Mouse (Mus musculus) activated CD4-positive, CD25-positive, alpha-beta regulatory T cell, adult 4 months (primary cell): ENCODE measurements around the gene Pan3. TPM values are rescaled to one million over a fixed set of nuclear protein-coding genes. Genes with fewer than 3 reads are reported as not detected.

ENCODE experiments used
- ATAC-seq: one replicate; pipeline ENCODE4 v1.8.0; 2017
- polyA plus RNA-seq, 2 experiments: library from polyadenylated mRNA; unstranded; fragments of 100-300 nt; shearing (Covaris generic); gene quantifications; one replicate each; pipeline ENCODE4 v1.2.1; 2017

Gene Pan3
- polyA plus RNA-seq, 2 experiments from 2014 or later = 135 to 188 TPM

DNA sequence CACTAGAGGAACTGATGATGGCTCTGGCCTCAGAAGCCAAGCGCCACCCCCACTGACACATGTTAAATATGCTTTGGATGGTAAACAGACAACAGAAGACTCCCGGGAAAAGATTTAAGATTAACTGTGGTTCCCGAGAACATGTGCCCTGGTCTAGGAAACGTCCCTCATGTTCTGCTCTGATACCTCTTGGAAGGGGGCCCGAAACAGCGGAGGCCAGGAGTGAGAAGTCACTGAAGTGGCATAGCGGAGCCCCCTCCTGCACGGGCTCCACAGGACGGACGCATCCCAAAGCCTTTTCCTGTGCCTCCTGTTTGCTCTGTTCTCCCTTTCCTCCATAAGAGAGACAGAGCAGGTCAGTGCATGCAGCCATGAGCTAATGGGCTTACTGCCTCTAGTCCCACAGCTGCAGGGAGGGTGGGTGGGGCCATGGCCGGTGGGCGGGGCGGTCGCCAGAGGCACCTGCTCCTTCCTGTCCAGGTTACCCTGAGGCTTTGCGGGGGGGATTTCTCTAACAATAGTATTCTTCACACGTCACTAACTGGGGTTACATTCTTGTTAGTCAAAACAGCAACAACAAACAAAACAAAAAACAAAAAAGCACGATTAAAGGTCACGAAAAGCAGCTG lies 133.7 kb downstream of the Pan3 start:
- peak; percentile 60 for ATAC-seq

DNA sequence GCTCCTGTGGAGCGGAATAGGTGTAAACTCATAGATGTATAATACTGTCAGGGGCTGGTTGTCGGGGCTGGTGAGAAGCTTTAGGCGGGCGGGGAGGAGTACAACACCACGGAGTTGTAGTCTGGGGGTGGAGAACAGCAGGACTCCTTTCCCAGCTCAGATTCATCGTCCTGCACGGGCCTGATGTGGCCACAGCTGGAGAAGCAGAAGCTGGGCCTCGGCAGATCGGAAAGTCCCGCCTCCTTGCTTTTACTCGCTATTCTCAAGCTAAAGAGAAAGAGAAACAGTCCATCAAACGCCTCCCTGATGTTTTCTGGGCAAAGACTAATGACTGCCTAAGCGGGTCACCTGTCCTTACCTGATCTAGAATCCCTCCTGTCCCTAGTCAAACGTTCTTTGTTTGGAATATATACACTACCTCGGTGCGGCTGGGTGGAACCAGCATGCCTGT lies 134.2 kb downstream of the Pan3 start:
- peak; percentile 86 for ATAC-seq

DNA sequence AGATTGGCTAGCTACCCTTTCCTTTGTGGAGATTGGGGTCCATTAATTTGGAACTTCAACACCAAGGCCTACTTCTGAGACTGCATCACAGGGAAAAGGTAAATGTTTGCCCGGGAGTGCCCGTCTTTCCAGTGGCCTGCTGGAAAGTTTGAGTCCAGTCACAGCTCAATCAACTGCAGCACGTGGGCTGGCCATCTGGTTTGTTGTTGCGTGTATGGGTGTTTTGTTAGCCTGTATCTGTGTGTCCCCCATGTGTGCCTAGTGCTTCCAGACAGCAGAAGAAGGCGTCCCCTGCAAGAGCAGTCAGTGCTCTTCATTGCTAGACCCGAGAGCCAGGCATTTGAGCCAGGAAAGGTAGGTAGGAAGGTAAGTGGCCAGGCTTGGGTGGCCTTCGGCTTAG lies 135.5 kb downstream of the Pan3 start:
- no peak for ATAC-seq

DNA sequence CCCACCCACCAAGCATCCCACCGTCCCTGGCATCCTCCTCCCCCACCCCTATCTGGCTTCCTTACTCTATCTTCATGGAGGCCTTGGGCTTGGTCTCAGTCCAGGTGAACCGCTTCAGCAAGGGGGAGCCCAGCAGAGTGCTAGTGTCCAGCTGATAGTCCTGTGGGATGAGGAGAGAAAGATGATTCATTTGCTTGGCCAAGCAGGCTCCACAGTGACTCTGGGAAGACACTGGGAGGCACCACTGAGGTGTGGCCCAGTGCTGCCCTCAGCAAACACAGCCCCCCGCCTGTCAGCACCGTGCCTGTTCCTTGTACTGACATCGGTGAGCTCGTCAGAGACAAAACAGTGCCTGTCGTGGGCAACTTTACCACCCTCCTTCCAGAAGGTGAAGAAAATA lies 136.4 kb downstream of the Pan3 start:
- ATAC-seq = no peak

DNA sequence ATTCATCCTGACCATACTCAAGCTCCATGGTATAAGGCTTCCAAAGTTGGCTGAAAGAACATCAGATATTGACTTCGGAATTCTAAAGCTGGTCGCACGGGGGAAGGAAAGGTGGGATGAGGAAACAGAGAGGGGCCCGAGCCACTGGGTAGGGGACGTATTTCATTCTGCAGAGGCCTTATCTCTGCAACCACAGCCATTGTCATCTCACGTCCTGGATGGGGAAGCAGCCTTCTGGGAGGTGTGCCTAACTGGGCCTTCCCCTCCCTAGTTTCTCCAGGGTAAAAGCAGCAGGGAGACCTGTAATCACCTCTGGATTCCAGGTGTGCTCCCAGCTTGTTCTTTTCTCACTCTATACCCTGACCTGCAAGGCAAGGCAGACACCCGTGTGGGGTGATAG lies 142.7 kb downstream of the Pan3 start:
- ATAC-seq = no peak

DNA sequence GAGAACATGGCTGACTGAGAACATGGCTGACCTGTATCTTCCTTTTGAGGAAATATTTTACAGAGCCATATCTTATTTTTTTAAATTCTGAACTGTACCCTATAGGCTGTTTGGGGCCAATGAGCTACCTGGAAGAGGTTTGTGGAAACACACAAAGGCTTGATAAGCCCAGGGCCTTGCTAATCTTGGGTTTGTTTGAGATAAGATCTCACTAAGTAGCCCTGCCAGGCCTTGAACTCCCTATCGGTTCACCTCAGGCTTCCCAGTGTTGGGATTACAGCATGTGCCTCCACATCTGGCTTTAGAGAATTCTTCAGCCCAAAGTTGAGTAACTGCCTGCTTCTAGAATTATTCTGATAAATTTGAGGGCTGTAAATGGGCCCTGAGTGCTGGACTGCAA lies 143.6 kb downstream of the Pan3 start:
- no peak for ATAC-seq

DNA sequence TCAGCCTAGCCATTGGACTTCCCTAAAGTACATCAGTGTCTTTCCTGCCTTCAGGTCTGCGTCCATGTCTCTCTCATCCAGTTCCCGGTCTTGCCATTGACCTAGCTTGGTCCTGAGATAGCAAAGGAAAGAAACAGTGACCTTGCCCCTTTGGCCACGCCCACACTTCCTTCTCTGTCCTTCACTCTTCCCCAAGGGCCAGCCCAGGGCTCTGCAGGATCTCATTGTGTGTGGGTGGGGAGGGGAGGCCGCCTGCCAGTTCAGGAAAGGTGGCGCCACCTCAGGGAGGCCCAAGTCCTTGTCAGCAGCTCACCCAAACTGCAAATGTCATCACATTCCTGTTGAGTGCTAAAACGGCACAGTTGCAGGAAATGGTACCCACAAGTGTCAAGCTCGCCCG lies 144.6 kb downstream of the Pan3 start:
- ATAC-seq = no peak

DNA sequence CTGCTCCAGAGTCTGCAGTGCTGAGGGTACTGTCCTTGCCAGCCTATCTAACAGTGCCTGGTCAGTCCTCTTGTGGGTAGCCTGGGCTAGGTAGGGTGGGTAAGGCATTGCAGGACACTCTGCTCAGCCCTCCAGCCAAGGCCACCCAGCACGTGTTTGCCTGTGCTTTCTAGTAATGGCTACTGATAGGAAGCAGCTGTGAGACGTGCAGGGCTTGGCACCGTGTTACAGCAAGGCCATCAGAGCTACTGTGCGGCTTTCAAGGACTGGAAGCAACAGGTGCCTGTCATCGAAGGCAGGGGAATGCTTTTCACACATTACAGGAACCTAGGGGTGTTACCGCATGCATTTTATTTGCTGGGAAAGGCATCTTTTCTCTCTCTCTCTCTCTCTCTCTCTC lies 147.0 kb downstream of the Pan3 start:
- no peak for ATAC-seq

DNA sequence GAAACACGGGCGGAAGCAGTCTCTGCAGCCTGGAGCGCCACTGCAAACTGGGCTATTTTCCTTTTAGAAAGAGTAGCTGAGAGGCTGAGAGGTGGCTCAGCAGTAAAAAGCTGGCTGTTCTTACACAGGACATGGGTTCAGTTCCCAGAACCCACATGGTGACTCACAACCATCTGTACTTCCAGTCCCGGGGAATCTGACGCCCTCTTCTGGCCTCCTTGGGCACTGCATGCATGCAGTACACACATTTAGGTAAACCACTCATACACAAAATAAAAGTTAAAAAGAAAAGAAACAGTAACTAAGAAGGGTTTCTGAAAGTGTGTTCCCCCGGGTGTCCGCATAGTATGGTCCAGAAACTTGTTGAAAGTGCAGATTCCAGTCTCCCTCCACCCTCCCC lies 149.2 kb downstream of the Pan3 start:
- no peak for ATAC-seq

DNA sequence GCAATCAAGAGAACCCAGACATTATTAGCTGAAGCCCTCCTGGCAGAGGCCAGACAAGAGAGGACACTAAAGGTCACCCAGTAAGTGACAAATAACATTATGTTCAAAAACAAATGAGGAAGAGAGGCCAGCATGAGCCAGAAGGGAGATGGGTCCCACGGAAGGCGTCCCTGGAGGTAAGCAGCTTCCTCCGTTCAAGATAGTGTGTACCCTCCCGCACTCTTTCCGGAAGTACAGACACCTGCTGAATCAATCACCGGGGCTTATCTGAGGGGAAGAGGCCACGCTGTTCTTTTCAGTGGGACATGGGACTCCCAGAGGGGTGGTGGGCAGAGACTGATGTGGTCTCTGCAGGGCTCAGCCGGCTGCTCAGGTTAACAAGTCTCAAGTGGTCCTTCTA lies 149.7 kb downstream of the Pan3 start:
- no peak for ATAC-seq

DNA sequence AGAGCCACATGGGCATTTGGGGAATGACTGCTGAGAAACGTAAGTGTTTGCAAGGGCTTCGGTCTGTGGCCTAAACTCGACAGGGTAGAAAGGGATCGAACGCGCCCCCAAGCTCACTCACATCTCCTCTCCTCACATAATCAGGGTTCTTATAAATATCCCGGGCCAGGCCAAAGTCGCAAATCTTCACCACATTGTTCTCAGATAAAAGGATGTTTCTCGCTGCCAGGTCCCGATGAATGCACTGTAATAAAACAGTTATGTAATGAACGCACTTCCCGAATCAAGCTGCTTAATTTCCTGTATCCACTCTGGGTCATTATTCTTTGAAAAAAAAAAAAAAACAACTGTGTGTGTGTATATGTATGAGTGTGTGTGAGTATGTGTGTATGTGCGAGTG lies 150.2 kb downstream of the Pan3 start:
- no peak for ATAC-seq

DNA sequence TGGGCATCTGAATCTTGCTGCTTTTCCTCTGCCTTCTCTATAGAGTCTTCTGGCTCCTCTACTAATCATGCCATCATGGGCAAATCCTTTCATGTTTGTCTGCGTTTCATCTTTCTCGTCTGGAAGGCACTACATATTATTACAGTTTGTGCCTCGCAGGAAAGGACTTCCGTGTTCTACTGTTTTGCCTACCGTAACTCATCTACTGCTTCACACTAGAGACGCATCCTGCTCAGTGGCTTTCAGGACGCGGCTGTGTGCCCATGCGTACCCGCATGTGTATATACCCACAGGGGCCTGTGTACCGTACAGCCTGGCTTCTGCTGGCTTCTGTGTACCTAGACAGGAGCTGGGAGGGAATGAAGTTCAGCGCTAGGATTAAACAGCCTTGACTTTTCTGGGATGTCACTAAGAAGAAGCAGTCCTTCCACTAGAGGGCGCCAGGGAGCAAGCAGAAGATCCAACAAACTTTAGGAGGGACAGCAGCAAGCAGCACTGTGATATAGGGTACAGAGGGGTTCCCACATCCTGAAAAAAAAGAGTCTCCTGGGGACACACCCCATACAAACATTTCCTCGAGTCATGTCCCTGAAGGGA lies 153.8 kb downstream of the Pan3 start:
- no peak for ATAC-seq

DNA sequence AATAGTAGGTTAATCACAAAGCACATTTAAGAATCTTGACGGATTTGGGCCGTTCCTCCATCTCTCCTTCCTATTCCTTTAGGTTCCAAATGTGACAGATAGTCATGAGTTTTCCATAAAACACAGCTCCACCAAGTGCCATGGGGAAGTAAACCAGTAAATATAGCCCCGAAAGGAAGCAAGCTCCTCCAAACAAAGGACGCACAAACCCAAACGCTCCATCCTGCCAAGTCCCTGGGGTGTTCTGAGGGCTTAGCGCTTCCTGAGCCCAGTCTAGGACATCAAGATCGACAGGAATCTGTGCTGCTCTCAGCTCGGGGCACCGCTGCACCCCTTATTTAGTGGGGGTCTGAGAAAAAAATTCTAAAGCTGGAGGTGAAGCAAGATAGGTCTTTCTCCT lies 154.7 kb downstream of the Pan3 start:
- no peak for ATAC-seq

DNA sequence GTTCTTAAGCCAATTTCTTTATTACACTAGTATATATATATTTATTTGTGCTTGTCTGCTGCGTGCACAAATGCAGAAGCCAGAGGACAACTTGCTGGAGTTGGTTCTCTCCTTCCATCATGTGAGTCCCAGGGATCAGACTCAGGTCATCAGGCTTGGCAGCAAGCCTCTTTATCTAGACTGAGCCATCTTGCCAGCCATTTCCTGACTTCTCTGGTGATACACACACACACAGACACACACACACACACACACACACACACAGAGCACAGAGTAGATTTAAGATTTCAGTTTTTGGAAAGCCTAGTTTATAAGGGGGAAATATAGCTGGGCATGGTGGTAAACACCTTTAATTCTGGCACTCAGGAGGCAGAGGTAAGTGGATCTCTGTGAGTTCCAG lies 155.1 kb downstream of the Pan3 start:
- no peak for ATAC-seq

DNA sequence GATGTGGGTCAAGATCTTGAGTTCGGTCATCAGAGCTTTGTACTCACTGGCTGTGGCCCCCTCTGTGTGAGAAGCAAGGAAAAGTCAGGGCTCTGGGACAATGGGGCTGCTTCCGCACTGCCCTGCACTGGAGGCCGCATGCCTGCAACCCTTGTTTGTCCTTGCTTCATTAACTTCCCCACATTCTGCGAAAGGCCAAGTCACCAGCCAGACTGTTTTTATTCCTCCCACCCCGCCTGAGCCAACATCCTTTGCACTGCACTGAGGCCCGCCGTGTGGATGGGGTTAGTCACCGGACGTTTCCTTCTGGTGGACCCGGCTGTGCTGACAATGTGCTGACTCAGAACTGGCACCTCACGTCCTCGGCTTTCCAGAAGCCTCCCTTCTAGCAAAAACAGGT lies 159.9 kb downstream of the Pan3 start:
- ATAC-seq = no peak

DNA sequence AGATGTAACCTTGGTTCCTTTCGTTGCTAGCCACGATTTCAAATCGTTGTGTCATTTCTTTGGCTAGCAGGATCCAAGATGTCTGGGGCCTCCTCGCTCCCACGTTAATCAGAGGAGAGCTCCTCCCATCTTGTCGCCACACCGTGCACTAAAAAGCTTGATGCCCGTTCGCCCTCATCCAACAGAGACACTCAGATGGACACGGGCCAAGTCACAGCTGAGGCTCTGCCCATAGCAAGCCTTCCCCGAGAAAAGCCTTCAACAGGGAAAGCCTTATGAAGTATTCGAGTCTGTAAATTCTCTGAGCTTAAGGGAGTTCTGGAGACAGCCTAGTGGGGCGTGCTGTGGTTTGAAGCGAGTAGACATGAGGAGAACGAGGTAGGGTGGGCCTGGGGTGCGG lies 167.9 kb downstream of the Pan3 start:
- ATAC-seq = no peak

Other genes with a start within 250 kb of the Pan3 start
- not detected for gene Gsx1, start 241.5 kb upstream of the Pan3 start, polyA plus RNA-seq
- gene Pdx1, start 160.2 kb upstream of the Pan3 start, polyA plus RNA-seq = not detected
- gene Cdx2, start 122.9 kb upstream of the Pan3 start, polyA plus RNA-seq = not detected
- gene Urad, start 107.7 kb upstream of the Pan3 start, polyA plus RNA-seq = not detected
- gene Flt3, start 29.7 kb upstream of the Pan3 start, polyA plus RNA-seq = under 1 TPM in 1 of 2 experiments, not detected in 1; 0.13 TPM